Mouse (Mus musculus) layer of hippocampus, adult 9-10 months (tissue): ENCODE data around the gene Ltv1.
"Not testable (repeated sequence)": the region's sequence is repeated elsewhere in the genome, so short reads cannot be mapped to it uniquely, and the experiment has no call there.

Experiments used
- DNase-seq: peaks from one replicate; pipeline ENCODE4 v3.0.0; 2022; ENCODE audit warnings: low spot score

The Ltv1 gene

GRCm38 (mm10) chr10:13193496-13193895 is 528 bp upstream of the Ltv1 start:
- not testable (repeated sequence) for DNase-seq

GRCm38 (mm10) chr10:13189881-13190280 is 3.1 kb downstream of the Ltv1 start:
- DNase-seq: no peak

- no peak for DNase-seq
Measured at GRCm38 (mm10) chr10:13186754-13187153, 6.2 kb downstream of the Ltv1 start.

- DNase-seq: no peak
Measured at GRCm38 (mm10) chr10:13184170-13184766, 8.7 kb downstream of the Ltv1 start.

- no peak for DNase-seq
Measured at GRCm38 (mm10) chr10:13180211-13180610, 12.8 kb downstream of the Ltv1 start.

GRCm38 (mm10) chr10:13177973-13178624 is 14.9 kb downstream of the Ltv1 start, which contains the start of gene Zc2hc1b:
Zc2hc1b (minus strand) TSS chr10:13178023.
- no peak for DNase-seq

GRCm38 (mm10) chr10:13175866-13176265 is 17.1 kb downstream of the Ltv1 start:
- DNase-seq: no peak

GRCm38 (mm10) chr10:13172798-13173221 is 20.2 kb downstream of the Ltv1 start:
- DNase-seq: no peak

GRCm38 (mm10) chr10:13171461-13171860 is 21.5 kb downstream of the Ltv1 start:
- no peak for DNase-seq

- DNase-seq: peak; percentile 21
Measured at GRCm38 (mm10) chr10:13170739-13171448, 22.1 kb downstream of the Ltv1 start.

GRCm38 (mm10) chr10:13168461-13168860 is 24.5 kb downstream of the Ltv1 start:
- DNase-seq: no peak

- no peak for DNase-seq
Measured at GRCm38 (mm10) chr10:13162031-13162430, 30.9 kb downstream of the Ltv1 start.

- no peak for DNase-seq
Measured at GRCm38 (mm10) chr10:13160913-13161312, 32.1 kb downstream of the Ltv1 start.

GRCm38 (mm10) chr10:13155377-13155776 is 37.6 kb downstream of the Ltv1 start:
- no peak for DNase-seq

- DNase-seq: no peak
Measured at GRCm38 (mm10) chr10:13152811-13153364, 40.1 kb downstream of the Ltv1 start.

- DNase-seq: no peak
Measured at GRCm38 (mm10) chr10:13151353-13151752, 41.6 kb downstream of the Ltv1 start.

GRCm38 (mm10) chr10:13150435-13150834 is 42.5 kb downstream of the Ltv1 start:
- DNase-seq: no peak

- DNase-seq: no peak
Measured at GRCm38 (mm10) chr10:13140434-13140833, 52.5 kb downstream of the Ltv1 start.

- no peak for DNase-seq
Measured at GRCm38 (mm10) chr10:13137906-13138305, 55.1 kb downstream of the Ltv1 start.

GRCm38 (mm10) chr10:13135751-13136150 is 57.2 kb downstream of the Ltv1 start:
- no peak for DNase-seq

GRCm38 (mm10) chr10:13135276-13135675 is 57.7 kb downstream of the Ltv1 start:
- DNase-seq: no peak

- DNase-seq: no peak
Measured at GRCm38 (mm10) chr10:13133850-13134249, 59.1 kb downstream of the Ltv1 start.
